Mouse (Mus musculus): ENCODE measurements at regions not wholly inside any gene's neighbourhood (a gene's known extent, or its start where the extent isn't known, plus 50 kb on each side); places are given as distances from the start of the nearest gene placed in this dataset.
A peak's percentile ranks its signal among the peaks of the same experiment; 100 is the strongest.

- DNase-seq (ENCODE audit: low spot score in 2 of 2) = no peak
Measured at GRCm38 (mm10) chr11:18015239-18015638, 61.6 kb upstream of the Etaa1 start.

GRCm38 (mm10) chr11:18014610-18015009, 60.9 kb upstream of the Etaa1 start:
- no peak for DNase-seq (ENCODE audit: low spot score in 2 of 2)

GRCm38 (mm10) chr11:18012085-18012484, 58.4 kb upstream of the Etaa1 start:
- no peak for DNase-seq (ENCODE audit: low spot score in 2 of 2)

GRCm38 (mm10) chr11:18011101-18011733, 57.5 kb upstream of the Etaa1 start:
- peak; percentile 4 to 14 for DNase-seq (ENCODE audit: low spot score in 2 of 2)

GRCm38 (mm10) chr11:18008140-18008539, 54.5 kb upstream of the Etaa1 start:
- no peak for DNase-seq (ENCODE audit: low spot score in 2 of 2)

Data from urinary bladder, adult 18-20 months (tissue).